Mouse (Mus musculus) hindlimb bud, embryonic 11.5 days (tissue): ENCODE data around the gene Parp8.

ENCODE experiments used
- DNase-seq: peaks from one replicate; pipeline ENCODE4 v3.0.0-alpha.2; 2012; ENCODE audit warnings: low read depth, low spot score; ENCODE audit errors: extremely low spot score

Parp8 gene

DNA sequence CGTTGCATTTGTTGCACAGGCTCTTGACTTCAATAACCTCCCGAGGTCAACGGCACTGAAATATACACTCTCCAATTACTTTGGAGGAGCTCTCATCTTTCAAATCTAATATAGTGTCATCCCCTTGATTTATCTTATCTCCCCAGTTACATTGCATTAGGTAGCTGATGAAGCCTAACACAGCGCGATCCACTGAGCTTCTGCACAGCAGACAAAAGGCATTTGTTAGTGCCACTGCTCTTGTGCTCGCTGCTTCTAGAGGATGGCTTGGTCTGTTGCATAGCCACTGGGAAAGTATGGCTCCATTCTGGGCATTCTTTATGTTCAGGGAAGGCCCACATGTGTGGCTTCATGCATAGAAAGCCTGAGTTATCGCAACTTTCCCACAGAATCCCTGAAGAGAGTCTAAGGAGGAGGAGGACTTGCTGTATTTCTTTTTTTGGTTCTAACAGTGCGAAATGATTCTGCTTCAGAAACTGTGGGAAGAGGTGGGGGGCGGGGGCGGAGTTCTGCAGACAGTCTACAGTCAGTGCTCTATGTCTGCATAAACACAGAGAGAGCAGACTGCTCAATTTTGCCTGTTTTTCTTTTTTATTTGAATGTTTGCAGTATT, 145.7 kb downstream of the Parp8 start:
- no peak for DNase-seq

DNA sequence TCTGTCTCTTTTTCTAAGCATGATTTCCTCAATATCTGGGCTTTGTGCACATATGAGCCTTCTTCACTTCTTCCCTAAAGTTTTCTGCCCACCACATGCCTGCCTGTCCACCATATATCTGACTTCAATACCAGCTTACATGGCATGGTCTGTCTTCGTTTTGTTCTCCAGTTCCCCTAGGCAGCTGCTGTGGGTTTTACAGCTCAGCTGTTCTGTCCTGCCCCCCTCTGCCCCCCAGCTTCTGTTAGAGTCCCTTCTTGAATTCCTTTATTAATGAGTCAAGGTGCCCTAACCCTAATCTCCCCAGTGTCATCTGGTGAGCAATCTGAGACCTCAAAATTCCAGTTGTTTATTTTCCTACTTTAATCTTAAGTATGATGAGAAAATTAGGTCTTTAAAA, 155.1 kb downstream of the Parp8 start:
- DNase-seq = no peak

DNA sequence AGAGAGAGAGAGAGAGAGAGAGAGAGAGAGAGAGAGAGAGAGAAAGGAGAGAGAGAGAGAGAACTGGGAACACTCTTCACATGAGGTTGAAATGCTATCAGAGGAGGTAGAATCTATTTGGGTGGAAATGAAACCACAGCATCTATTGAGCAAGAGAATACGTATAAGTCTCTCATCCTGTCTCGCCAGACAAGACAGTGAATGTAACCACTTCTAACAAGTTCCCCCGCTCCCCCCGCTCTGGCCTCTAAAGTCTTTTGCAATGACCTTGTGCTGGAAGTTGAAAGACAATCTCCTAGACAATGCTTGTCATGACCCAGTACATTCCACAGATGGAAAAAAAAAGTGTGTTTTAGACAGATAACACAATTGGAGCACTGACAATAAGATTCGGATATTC, 181.4 kb downstream of the Parp8 start:
- DNase-seq = no peak

DNA sequence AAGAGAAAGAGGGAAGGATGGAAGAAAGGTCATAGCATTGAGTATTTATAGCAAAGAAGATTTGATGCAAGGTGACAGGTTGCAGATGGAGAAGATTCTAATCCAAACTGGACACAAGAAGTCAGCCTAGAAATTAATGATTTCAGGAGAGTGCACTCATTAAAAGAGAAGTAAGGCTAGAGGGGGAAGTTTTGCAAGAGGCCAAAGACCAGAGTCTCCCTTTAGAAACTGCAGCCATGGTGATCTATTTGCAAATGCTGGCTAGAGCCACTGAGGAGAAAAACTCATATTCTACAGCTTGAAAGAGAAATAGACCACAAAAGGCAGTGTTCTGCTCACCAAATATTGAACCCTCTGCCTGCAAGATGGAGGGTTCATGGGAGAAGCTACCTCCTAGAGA, 194.4 kb downstream of the Parp8 start:
- no peak for DNase-seq

DNA sequence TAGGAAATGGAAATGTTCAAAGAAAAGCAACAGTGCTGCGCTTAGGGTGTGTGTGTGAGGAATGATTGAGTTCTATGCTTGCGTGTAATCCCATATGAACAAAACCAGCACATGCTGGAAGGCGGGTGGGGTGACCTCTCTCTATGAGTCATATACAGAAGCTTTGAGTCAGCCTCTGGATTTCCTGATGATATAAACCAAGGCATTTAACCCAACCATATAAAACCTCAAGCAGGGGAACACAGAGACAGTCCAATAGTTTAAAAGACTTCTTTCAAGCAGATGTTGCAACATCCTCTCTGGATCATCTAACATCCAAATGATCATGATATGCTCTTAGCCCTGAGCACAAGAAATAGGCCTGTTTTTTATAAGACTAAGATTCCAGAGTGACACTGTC, 196.3 kb downstream of the Parp8 start:
- no peak for DNase-seq

DNA sequence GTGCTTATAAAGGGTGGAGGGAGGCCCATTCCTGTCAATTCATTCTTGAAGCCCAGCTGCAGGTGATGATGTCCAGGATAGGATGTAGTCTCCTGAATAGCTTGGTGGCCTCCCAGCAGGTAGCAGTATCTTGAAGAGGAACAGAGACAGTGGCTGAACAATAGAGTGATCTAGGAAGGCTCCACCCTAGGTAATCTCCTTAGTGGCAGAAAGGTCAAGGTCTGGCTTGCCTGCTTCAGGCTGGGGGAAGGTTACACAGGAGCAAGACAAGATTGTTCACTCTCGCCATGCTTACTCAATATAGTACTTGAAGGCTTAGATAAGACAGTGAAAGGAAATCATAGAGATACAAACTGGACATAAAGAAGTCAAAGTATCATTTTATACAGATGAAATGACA, 213.9 kb downstream of the Parp8 start:
- no peak for DNase-seq
